Mouse (Mus musculus): Measurements from ENCODE around the gene Abca12. TPM values are rescaled to one million over a fixed set of nuclear protein-coding genes. Genes with fewer than 3 reads are reported as not detected.

Abca12 gene
- total RNA-seq, 1 experiment from 2014 or later = not detected

DNA sequence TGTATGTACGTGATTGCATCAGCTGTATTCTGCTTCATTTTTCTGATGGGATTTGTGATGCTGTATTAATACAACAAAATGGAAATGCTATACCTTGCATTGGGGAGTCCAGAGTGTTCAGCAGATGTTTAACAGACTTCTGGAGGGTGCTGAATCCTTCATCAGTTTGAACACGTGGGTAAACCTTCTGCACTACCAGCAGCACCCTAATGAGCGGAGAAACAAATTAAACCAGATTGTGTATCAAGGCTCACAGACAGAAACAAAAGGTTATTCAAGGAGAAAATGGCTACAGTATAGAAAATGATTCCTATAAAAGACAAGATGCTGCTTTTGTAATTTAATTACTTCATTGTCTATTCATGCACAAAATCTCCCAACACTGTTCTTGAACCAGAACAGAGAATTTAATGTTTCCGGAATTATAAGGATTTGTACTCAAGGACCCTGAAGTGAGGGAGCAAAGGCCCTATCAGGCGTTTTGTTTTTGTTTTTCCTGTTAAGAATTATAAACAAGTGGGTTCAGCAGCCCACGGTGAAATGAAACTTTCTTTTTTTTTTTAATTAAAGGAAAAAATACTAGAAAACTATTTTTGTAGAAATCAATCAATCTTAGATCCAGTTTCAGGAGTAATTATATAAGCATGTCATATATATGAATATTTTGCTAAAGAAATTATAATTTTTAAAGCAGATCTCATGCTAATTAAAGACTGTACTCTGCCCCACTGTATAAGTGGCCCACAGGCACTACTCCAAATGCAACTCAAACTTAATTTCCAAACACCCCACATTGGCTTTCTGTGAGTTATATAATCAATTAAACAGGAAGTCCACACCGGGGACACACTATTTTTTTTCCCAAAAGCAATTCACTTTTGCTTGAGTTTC lies 73.1 kb downstream of the Abca12 start:
- no peak for ATAC-seq (replicated peaks; ENCODE audit: insufficient number of reproducible peaks, low FRiP score, low TSS enrichment, poor library complexity, severe bottlenecking)

DNA sequence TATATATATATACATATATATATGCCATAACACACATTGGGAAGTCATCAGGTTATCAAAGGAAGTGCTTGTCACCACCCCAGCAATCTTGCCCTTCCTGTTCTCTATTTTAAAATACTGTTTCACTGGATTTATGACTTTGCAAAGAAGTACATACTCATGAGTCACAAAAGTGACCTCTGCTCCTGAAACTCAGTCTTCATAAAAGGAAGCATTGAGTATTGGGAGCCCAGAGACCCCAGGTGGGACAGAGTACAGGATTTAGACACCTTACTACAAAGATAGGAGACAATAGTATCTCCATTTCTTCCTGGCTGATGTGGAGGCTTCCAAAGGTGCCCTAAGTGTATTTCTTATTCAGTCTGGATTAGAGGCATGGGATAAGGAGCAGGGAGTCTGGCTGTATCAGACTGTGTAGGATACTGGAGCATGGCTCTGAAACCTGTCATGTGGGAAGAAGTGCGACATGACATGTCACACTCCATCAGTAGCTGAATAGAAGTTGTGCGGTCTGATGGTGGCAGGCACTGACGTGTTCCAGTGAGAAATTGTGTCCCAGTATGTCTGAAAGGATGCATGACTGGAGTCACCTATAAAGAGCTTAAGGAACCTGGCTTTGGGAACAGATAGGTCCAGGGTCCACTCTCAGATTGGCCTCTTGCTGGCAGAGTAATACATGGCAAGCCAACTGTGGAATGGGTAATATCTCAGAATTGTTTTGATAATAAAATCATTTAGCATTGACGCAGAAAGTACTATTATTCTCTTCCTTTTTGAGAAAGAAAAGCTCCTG lies 76.0 kb downstream of the Abca12 start:
- ATAC-seq (replicated peaks; ENCODE audit: insufficient number of reproducible peaks, low FRiP score, low TSS enrichment, poor library complexity, severe bottlenecking) = no peak

DNA sequence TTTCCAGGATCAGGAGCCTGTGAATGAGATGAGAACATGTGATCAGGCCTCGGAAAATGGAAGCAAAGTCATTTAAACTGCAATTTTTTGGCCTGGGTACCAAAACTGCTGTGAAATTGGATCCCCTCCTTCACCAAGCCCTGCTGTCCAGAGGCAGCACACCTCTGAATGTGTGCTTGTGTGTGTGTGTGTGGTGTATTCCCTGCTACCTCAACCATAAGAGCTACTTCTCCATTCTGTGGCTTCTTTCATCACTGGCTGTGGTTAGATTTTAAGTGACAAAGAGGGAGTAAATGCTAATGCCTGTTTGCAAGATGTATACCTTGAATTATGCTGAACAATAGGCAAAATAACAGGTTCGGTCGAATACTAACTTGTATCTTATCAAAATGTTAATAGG lies 84.4 kb downstream of the Abca12 start:
- ATAC-seq (replicated peaks; ENCODE audit: insufficient number of reproducible peaks, low FRiP score, low TSS enrichment, poor library complexity, severe bottlenecking) = no peak

DNA sequence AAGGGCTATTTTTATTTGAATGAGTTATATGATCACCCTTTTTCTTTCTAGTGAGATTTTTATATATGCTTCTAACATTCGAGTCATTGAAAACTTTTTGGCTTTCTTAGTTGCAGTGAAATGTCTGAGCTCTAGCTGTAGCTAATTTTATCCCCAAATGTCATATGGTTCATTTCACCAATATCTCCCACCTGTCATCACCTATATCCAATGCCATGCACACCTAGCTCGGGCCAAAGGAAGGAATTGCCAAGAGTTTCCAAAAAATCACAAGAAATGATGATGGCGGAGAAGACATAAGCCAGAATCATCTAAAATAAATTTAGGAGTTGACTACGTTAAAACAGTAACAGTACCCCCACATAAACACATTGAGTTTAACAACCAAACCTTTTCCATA lies 102.5 kb downstream of the Abca12 start:
- ATAC-seq (replicated peaks; ENCODE audit: insufficient number of reproducible peaks, low FRiP score, low TSS enrichment, poor library complexity, severe bottlenecking) = no peak

DNA sequence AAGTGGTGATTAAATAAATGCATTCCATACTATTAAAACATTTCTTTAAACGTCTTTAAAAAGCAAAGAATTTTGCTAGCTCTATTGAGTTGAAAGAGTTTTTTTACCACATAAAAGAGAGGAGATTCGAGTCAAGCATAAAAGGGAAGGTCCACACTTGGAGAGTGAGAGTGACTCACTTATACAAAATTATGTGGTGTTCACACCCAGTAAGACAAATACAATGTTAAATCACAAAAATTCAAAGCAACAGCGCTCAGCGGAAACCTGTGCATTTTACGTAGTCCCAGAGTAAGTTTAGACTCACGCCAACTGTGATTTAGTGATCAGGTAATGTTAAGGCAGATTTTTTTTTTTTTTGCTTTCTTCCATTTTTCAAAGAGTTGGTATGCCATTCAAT lies 104.1 kb downstream of the Abca12 start:
- no peak for ATAC-seq (replicated peaks; ENCODE audit: insufficient number of reproducible peaks, low FRiP score, low TSS enrichment, poor library complexity, severe bottlenecking)

DNA sequence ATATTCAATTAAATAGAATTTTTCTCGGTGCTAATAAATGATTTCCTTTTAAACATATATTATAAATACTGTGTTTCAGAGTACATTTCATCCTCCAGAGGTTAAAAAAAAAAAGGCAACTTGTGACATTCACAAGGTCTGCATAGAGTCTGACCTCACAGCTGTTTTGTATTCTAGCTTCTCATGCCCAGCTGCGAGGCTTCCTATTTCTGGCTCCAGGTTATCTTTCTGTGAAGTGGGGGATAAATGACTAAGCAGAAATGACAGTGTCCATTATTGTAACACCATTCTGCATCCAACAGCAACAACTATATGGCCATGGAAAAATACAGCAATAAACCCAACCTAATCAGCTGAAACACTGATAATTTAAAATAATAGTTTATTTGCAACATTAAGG lies 107.3 kb downstream of the Abca12 start:
- ATAC-seq (replicated peaks; ENCODE audit: insufficient number of reproducible peaks, low FRiP score, low TSS enrichment, poor library complexity, severe bottlenecking) = no peak

DNA sequence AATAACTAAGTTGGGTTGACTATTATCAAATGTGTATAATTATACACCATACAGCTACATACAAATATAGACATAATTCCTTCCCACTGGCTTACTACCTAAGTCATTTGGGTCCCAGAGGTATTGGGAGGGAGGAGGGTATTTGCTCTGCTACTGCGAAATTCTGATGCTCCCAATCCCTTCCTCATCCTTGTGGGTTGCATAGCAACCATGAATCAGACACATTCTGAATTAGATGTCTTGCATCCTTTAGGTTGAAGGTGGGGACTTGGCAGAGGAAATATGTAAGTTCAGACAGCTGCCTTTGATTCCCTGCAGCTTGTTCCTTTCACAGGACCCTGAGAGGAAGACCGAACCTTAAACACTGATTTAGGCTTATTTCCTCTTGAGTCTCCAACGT lies 108.5 kb downstream of the Abca12 start:
- no peak for ATAC-seq (replicated peaks; ENCODE audit: insufficient number of reproducible peaks, low FRiP score, low TSS enrichment, poor library complexity, severe bottlenecking)

DNA sequence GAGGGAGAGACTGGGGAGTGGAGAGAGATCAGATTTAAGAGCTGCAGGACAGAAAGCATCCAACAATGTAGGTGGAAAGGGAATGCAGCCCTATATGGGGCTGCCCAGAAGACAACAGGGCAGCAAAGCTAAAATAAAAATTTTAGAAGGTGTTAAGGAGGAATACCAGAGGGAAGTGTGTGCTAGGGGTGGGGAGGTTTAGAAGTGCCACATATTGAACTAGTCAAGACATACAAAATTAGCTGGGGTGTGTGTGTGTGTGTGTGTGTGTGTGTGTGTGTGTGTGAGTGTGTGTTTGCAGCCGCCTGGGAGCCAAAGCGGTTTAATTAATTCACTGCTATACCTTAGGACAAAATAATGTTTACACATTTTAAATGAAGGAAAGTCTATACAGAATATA lies 110.1 kb downstream of the Abca12 start:
- ATAC-seq (replicated peaks; ENCODE audit: insufficient number of reproducible peaks, low FRiP score, low TSS enrichment, poor library complexity, severe bottlenecking) = no peak

DNA sequence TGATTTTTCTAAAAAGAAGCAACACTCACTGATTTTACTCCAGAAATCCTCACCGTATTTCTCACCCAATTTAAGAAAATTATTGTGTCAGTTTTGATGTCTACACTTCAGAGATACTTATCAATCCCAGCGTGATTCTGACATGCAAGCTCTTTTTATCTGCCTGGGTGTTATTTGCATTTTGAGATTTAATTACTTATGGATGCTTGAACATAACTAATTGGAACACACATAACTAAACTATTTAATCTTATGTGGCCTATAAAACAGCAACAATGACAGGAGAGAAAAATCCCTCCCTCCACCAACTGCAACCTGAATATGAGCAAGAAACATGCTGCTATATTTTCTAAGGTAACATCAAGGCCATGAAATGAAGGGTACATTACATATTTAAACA lies 117.7 kb downstream of the Abca12 start:
- ATAC-seq (replicated peaks; ENCODE audit: insufficient number of reproducible peaks, low FRiP score, low TSS enrichment, poor library complexity, severe bottlenecking) = no peak

DNA sequence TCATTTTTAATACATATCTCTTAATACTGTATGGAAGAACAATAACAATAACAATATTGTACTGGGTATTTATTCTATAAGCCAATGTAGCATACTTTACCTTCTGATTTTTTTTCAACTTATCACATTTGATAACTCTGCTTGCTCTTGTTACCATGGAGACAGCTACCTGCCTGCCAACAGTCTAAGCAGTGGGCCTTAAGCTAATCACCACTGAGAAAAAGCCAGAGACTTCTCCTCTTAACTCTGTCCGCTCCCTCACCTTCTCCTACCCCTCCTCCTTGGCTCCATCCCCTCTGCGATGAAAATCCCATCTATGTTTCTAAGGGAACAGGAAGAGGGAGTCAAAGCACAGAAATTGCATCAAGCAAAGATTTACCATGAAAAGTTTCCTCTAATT lies 118.1 kb downstream of the Abca12 start:
- no peak for ATAC-seq (replicated peaks; ENCODE audit: insufficient number of reproducible peaks, low FRiP score, low TSS enrichment, poor library complexity, severe bottlenecking)

DNA sequence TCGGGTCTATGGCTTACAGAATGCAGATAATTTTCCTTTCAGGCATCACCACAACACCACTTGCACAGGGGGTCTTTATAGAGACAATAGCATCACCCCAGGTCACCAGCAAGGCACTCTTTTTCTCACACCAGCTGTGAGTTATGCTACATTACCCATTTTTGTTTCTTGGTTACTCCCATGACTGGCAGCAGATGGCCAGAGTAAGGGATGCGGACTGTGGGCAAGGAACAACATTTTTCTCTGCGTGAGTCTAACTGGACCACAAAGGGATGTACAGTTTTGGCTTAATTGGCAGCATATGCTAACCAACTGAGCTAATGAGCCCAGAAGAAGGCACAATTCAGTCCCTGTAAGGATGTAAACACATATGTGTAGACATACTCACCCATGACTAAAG lies 122.8 kb downstream of the Abca12 start:
- ATAC-seq (replicated peaks; ENCODE audit: insufficient number of reproducible peaks, low FRiP score, low TSS enrichment, poor library complexity, severe bottlenecking) = no peak

DNA sequence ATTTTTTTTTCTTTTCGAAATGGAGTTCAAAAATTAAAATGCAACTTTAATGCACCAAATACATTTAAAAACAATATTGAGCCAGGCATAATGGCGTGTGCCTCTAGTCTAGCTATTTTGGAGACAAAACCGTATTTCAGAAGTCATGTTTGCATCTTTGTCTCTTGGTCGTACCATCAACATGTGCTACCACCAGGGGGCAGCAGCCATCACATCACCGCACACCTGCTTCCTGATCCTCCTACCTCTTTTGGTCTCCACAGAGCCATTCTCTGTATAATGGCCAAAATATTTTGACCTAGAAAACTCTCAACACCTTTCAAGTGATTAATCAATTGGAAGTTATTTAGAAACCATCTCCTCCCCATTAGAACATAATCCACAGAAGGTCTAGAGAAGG lies 125.2 kb downstream of the Abca12 start:
- no peak for ATAC-seq (replicated peaks; ENCODE audit: insufficient number of reproducible peaks, low FRiP score, low TSS enrichment, poor library complexity, severe bottlenecking)

DNA sequence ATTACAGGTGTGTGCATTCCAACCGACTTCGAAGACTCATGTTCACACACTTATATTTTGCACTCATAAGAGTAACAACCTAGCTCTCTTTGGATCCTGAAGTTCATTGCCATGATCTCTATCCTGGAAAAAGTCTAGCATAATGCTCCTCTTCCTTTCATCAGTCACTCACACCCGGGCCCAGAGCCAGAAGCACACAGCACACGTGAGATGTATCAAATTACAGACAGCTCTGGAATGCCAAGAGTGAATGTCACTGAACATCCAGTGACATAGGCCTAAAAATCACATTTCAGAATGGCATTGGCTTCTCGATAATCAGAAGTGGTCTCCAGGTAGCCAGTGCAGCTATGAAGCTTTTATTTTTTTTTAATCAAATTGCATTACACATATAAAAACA lies 137.8 kb downstream of the Abca12 start:
- no peak for ATAC-seq (replicated peaks; ENCODE audit: insufficient number of reproducible peaks, low FRiP score, low TSS enrichment, poor library complexity, severe bottlenecking)

DNA sequence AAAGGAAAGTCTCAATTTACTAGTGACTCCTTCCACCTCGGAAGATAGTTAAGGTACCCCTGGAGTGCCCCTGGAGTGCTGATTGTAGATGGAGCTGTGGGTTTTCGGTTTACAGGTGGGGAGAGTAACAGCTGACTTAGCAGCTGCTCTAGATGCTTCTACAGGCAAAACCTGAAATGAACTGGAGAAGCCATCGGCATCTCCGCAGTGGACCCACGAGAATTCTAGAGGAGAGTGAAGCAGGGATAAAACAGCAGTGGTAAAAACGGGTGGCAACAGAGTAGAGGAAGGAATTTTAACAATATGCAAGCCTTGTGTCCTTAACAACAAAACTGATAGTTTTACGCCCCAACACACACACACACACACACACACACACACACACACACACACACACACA lies 142.2 kb downstream of the Abca12 start:
- ATAC-seq (replicated peaks; ENCODE audit: insufficient number of reproducible peaks, low FRiP score, low TSS enrichment, poor library complexity, severe bottlenecking) = no peak

DNA sequence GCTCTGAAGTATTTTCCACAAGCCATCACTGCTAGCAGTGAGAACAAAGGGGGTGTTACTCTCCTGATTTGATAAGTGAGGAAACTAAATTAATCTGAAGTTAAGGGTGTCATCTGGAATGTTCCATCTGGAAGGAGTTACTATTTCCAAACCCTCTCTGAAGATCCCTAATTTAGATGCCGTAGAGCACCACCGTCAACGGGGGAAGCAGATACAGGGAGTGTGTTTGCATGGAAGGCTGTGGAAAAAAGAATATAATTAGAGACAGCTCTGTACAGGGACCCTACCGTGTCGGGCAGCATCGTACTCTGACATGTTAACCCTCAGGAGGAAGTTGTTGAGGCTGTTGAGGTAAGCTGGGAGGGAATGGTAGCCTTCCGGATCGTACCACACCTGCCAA lies 142.6 kb downstream of the Abca12 start:
- ATAC-seq (replicated peaks; ENCODE audit: insufficient number of reproducible peaks, low FRiP score, low TSS enrichment, poor library complexity, severe bottlenecking) = no peak

DNA sequence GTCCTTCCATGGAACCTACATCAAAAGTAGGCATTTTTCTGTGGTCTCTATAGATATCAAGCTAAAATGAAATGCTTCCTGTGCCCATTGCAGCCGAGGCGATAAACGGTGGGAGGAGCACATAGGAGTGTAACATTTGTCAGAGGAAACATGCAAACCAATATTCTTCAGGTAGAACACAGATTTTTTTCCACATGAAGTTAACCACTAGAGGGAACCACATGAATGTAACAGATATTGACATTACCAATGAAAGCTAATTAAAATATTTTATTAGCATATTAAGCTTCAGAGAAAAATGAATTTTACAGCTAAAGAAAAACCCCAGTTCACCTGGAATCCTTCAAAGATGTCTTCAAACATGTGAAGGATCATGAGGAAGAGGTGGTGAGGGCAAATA lies 144.6 kb downstream of the Abca12 start:
- no peak for ATAC-seq (replicated peaks; ENCODE audit: insufficient number of reproducible peaks, low FRiP score, low TSS enrichment, poor library complexity, severe bottlenecking)

DNA sequence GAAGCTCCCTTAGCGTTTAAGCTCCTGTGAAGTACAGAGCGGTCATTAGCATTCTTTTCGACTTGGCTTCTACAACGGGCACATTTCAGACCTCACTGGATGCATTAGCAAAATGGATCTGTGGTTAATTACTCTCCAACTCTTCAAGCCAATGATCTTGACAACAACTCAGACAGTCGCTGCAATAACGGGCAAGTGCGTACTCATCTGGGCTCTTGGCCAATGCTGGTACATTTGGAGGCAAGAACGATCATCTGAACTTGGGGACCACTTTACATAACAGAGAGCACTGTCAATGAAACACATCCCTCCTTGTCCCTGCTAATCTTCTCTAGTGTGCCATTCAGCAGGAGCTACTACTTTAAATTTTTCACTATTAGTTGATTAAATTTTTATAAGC lies 148.1 kb downstream of the Abca12 start:
- no peak for ATAC-seq (replicated peaks; ENCODE audit: insufficient number of reproducible peaks, low FRiP score, low TSS enrichment, poor library complexity, severe bottlenecking)

DNA sequence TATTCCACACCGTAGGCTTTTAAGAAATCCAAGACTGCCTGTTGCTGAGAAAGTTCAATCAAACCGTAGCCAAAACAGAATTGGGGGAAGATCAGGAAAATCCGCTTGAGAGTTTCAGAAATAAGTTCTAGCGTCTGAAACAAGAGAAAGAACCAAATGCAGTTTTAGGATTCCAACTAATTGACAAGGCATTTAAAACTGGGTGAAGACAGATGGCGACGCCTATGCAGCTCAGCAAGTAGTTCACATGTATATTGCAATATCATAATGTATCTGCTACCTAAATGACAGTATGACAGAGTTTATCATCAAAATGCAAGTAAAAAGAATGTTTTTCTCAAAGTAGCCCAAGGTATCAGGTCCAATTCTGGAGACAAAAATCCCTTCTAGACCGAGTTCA lies 151.2 kb downstream of the Abca12 start:
- no peak for ATAC-seq (replicated peaks; ENCODE audit: insufficient number of reproducible peaks, low FRiP score, low TSS enrichment, poor library complexity, severe bottlenecking)

DNA sequence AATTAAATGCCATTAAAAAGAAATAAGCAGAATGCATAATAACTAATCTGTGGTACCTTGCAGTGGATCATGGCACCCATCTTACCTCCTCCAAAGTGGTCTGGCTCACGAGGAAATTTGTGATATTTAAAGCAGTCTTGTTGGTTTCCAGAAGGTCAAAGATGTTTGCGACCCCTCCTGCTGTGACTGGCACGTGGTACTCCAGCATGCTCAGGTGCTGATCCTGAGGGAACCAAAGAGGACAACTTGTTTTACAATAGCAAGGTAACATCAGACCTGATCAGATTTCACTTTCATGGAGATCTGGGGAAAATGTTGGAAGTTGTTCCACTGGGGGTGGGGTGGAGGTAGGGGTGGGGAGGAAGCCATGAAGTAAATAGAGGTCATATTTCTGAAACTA lies 170.1 kb downstream of the Abca12 start:
- ATAC-seq (replicated peaks; ENCODE audit: insufficient number of reproducible peaks, low FRiP score, low TSS enrichment, poor library complexity, severe bottlenecking) = no peak

DNA sequence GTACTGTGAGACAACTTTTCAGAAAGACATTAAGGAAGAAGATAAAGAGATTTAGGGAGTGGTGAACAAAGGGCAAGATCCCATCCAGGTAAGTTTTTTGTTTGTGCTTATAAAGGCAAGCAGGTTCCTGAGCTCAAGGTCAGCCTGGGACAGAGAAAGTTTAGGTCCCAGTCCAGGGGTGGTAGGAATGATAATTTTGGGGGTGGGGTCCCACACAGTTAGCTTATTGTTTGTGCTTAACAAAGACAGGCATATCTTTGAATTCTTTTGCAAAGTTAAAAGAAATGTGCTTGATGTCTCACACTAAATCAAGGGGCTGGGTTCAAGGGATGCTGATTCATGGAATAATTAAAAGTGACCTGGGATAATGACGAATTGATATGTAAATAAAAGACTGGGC lies 173.3 kb downstream of the Abca12 start:
- no peak for ATAC-seq (replicated peaks; ENCODE audit: insufficient number of reproducible peaks, low FRiP score, low TSS enrichment, poor library complexity, severe bottlenecking)
